Comparison of ENCODE assay signal across 8 mouse cellular contexts in genomic region chr10:40499314-40500252, GRCm38 (mm10).
DNase-seq lines count a peak whose midpoint lies in the region; ATAC-seq and TF ChIP-seq lines count a peak whose summit lies in the region.

No protein-coding gene starts in this region.

- no peak for TF ChIP-seq CTCF in bone marrow macrophage, adult 2 months (IDR thresholded peaks at IDR 0.05; ENCODE audit: low read depth, low read length)
- no peak for TF ChIP-seq CTCF in spleen, adult 2 months (IDR thresholded peaks at IDR 0.05; ENCODE audit: extremely low read depth, insufficient read depth, insufficient read length, insufficient replicate concordance)

- peak overlapping the region; percentile 45 for H3K4me3 ChIP-seq in bone marrow macrophage, adult 2 months (ENCODE audit: insufficient read depth, low read length)
- no peak overlapping the region for H3K4me3 ChIP-seq in heart, embryonic 14.5 days (ENCODE audit: control insufficient read depth in 1 of 2, insufficient read depth in 1 of 2, low read depth in 1 of 2, low read length in 2 of 2)
- H3K4me3 ChIP-seq in kidney, embryonic 14.5 days (ENCODE audit: low read length): no peak overlapping the region
- no peak overlapping the region for H3K4me3 ChIP-seq in limb, embryonic 11.5 days (ENCODE audit: low read depth, low read length)
- H3K4me3 ChIP-seq in midbrain, embryonic 10.5 days: no peak overlapping the region; the same call in 1 of the 2 replicates
- peak overlapping the region; percentile 42; the same call in 1 of the 2 replicates for H3K4me3 ChIP-seq in spleen, adult 2 months (ENCODE audit: extremely low read depth, insufficient read depth, insufficient read length)

- peak overlapping the region; percentile 99 for H3K27ac ChIP-seq in bone marrow macrophage, adult 2 months (ENCODE audit: insufficient read depth, low read depth, low read length)
- peak overlapping the region in 1 of 2 experiments; percentile 16; a peak in 1 of 4 replicates for H3K27ac ChIP-seq in heart, embryonic 14.5 days (replicated peaks in 1 of 2; ENCODE audit: control insufficient read depth in 1 of 2, insufficient read depth in 1 of 2, low read depth in 2 of 2, low read length in 2 of 2)
- H3K27ac ChIP-seq in kidney, embryonic 14.5 days (ENCODE audit: low read depth, low read length): peak overlapping the region; percentile 30
- H3K27ac ChIP-seq in limb, embryonic 11.5 days (replicated peaks; ENCODE audit: low read depth, low read length): peak overlapping the region; percentile 78
- H3K27ac ChIP-seq in midbrain, embryonic 10.5 days (replicated peaks): peak overlapping the region; percentile 82
- peak overlapping the region; percentile 58 for H3K27ac ChIP-seq in spleen, adult 2 months (ENCODE audit: insufficient read depth, low read length)

- H3K27me3 ChIP-seq in heart, embryonic 14.5 days (ENCODE audit: control insufficient read depth, insufficient read depth, low read length): no peaks in the 10 kb centered on the region
- H3K27me3 ChIP-seq in kidney, embryonic 14.5 days (ENCODE audit: control insufficient read depth, insufficient read depth, low read length): no peaks in the 10 kb centered on the region
- H3K27me3 ChIP-seq in limb, embryonic 11.5 days (ENCODE audit: control insufficient read depth, insufficient read depth, low read length): no peaks in the 10 kb centered on the region
- no peaks in the 10 kb centered on the region for H3K27me3 ChIP-seq in midbrain, embryonic 10.5 days (ENCODE audit: low read depth, poor library complexity, severe bottlenecking)
- H3K27me3 ChIP-seq in spleen, adult 2 months (ENCODE audit: control insufficient read depth, insufficient read depth, low read length): no peaks in the 10 kb centered on the region

- 45% methylated on average over 18 of the region's 18 CpGs for WGBS in heart, embryonic 14.5 days
- WGBS in kidney, embryonic 14.5 days: 42% methylated on average over 18 of the region's 18 CpGs
- 68% methylated on average over 18 of the region's 18 CpGs for WGBS in limb, embryonic 11.5 days
- WGBS in midbrain, embryonic 10.5 days: 44% methylated on average over 18 of the region's 18 CpGs
- 18% methylated on average over 18 of the region's 18 CpGs for WGBS in spleen, adult 2 months

- no peak overlapping the region for H3K9ac ChIP-seq in heart, embryonic 14.5 days (ENCODE audit: low read length)
- H3K9ac ChIP-seq in kidney, embryonic 14.5 days (ENCODE audit: low read depth, low read length): no peak overlapping the region
- no peak overlapping the region for H3K9ac ChIP-seq in limb, embryonic 11.5 days (ENCODE audit: low read length)

- 0 out of 2 replicates have a peak, but pooled peaks have one; percentile 31 for ATAC-seq in heart, embryonic 14.5 days (ENCODE audit: insufficient number of reproducible peaks, insufficient read depth, low FRiP score, low read depth)
- peak; percentile 32; the same call in 1 of the 2 replicates for ATAC-seq in kidney, embryonic 14.5 days (ENCODE audit: low FRiP score, low TSS enrichment)
- ATAC-seq in limb, embryonic 11.5 days (ENCODE audit: insufficient number of reproducible peaks, low FRiP score, low TSS enrichment, low read depth): peak; percentile 47; the same call in 1 of the 2 replicates

- peak; percentile 66 for DNase-seq in embryo, embryonic 11 days
- peak; percentile 40 for DNase-seq in limb, embryonic 11.5 days (ENCODE audit: low spot score)
- peak; percentile 63 for DNase-seq in midbrain, embryonic 10.5 days (ENCODE audit: low spot score)
- DNase-seq in spleen, adult 2 months (ENCODE audit: low read depth in 1 of 2, low spot score in 2 of 2): no peak
- no peak for DNase-seq in adrenal gland, adult 18-20 months (ENCODE audit: low spot score in 2 of 2)

- H3K4me2 ChIP-seq in heart, embryonic 14.5 days (ENCODE audit: low read length): peak overlapping the region; percentile 3; the same call in 1 of the 2 replicates
- no peak overlapping the region for H3K4me2 ChIP-seq in kidney, embryonic 14.5 days (replicated peaks; ENCODE audit: low read depth, low read length)
- no peak overlapping the region for H3K4me2 ChIP-seq in limb, embryonic 11.5 days (ENCODE audit: low read depth, severe bottlenecking)

- H3K9me3 ChIP-seq in heart, embryonic 14.5 days (ENCODE audit: control insufficient read depth, low read length): no peaks in the 10 kb centered on the region
- H3K9me3 ChIP-seq in kidney, embryonic 14.5 days (ENCODE audit: control insufficient read depth, low read length): no peaks in the 10 kb centered on the region
- H3K9me3 ChIP-seq in limb, embryonic 11.5 days (ENCODE audit: control insufficient read depth, low read length): no peaks in the 10 kb centered on the region
- no peaks in the 10 kb centered on the region for H3K9me3 ChIP-seq in midbrain, embryonic 10.5 days (replicated peaks)

- H3K36me3 ChIP-seq in heart, embryonic 14.5 days (ENCODE audit: control insufficient read depth, insufficient read depth, low read length): no peaks in the 10 kb centered on the region
- H3K36me3 ChIP-seq in kidney, embryonic 14.5 days (ENCODE audit: control insufficient read depth, insufficient read depth, low read length): no peaks in the 10 kb centered on the region
- no peaks in the 10 kb centered on the region for H3K36me3 ChIP-seq in limb, embryonic 11.5 days (ENCODE audit: control insufficient read depth, insufficient read depth, low read length)
- H3K36me3 ChIP-seq in midbrain, embryonic 10.5 days: no peaks in the 10 kb centered on the region
- no peaks in the 10 kb centered on the region for H3K36me3 ChIP-seq in spleen, adult 2 months (ENCODE audit: control insufficient read depth, insufficient read depth, low read length)

- H3K4me1 ChIP-seq in bone marrow macrophage, adult 2 months (ENCODE audit: control insufficient read depth, insufficient read depth, low read length): peaks cover 24% of the 10 kb centered on the region
- peaks cover 6 to 8% of the 10 kb centered on the region in 2 experiments; a peak in 2 of 4 replicates for H3K4me1 ChIP-seq in heart, embryonic 14.5 days (ENCODE audit: control insufficient read depth in 2 of 2, insufficient read depth in 2 of 2, low read length in 2 of 2)
- 0 out of 2 replicates have a peak, but pooled peaks cover 6% of the 10 kb centered on the region for H3K4me1 ChIP-seq in kidney, embryonic 14.5 days (ENCODE audit: control insufficient read depth, insufficient read depth, low read length)
- 0 out of 2 replicates have a peak, but pooled peaks cover 2% of the 10 kb centered on the region for H3K4me1 ChIP-seq in limb, embryonic 11.5 days (ENCODE audit: control insufficient read depth, insufficient read depth, low read length)
- H3K4me1 ChIP-seq in midbrain, embryonic 10.5 days: peaks cover 18% of the 10 kb centered on the region
- H3K4me1 ChIP-seq in spleen, adult 2 months (ENCODE audit: control insufficient read depth, insufficient read depth, insufficient read length): peaks cover 16% of the 10 kb centered on the region

- TF ChIP-seq POLR2A in bone marrow macrophage, adult 2 months (IDR thresholded peaks at IDR 0.05; ENCODE audit: borderline replicate concordance, low read depth, low read length): no peak
- no peak for TF ChIP-seq POLR2A in spleen, adult 2 months (IDR thresholded peaks at IDR 0.05; ENCODE audit: low read depth, low read length)

Comparison
In these comparisons a context has a peak if more than half of its experiments do, and no peak if none do; other contexts are left out.
1. H3K4me3 ChIP-seq: peak in bone marrow macrophage, adult 2 months (single experiment) and spleen, adult 2 months (single experiment); none in heart, embryonic 14.5 days (0 of 2), kidney, embryonic 14.5 days (single experiment), limb, embryonic 11.5 days (single experiment) and midbrain, embryonic 10.5 days (single experiment).
2. DNase-seq: peak in embryo, embryonic 11 days (single experiment), limb, embryonic 11.5 days (single experiment) and midbrain, embryonic 10.5 days (single experiment); none in spleen, adult 2 months (0 of 2) and adrenal gland, adult 18-20 months (0 of 2).
3. Peak in every context shown above with its lines, with median percentiles within 50 percentile points of each other: ATAC-seq.